Mouse (Mus musculus): ENCODE measurements at regions not wholly inside any gene's neighbourhood (a gene's known extent, or its start where the extent isn't known, plus 50 kb on each side); places are given as distances from the start of the nearest gene placed in this dataset.
A peak's percentile ranks its signal among the peaks of the same experiment; 100 is the strongest.

DNA sequence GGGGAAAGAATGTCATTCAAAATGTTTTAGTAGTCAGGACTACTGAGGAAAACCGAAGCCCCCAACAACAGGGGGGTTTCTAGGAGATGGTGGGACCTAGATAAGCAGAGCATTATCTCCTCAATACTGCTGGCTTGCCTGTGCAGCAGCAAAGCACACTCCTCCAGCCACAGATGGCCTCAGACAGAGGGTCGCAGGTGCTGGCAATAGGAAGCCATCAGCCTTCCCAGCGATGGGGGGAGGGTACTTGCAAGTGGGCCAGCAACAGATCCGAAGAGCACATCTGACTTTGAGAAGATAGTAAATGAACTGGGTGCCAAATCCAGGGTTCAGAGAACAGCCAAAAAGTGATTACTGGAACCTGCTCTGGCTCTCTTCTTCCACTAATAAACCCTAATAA lies 156.0 kb upstream of the Onecut1 start:
- 57% methylated on average over 4 of the region's 4 CpGs for WGBS
- Histone ChIP-seq H3K27ac (ENCODE audit: low read depth, low read length) (no peak overlapping the region), H3K9ac (no peak overlapping the region), H3K4me1 (ENCODE audit: insufficient read depth) (no peaks in the 10 kb centered on the region), H3K9me3 (ENCODE audit: low read length) (no peaks in the 10 kb centered on the region), H3K4me3 (ENCODE audit: low read depth, low read length) (no peak overlapping the region), H3K27me3 (ENCODE audit: insufficient read depth, low read length) (no peaks in the 10 kb centered on the region), H3K36me3 (ENCODE audit: insufficient read depth) (no peaks in the 10 kb centered on the region), H3K4me2 (ENCODE audit: low read depth) (no peak overlapping the region)
- DNase-seq (no peak), ATAC-seq (no peak)
- no peak for TF ChIP-seq CTCF (IDR thresholded peaks at IDR 0.05; ENCODE audit: low read depth)

DNA sequence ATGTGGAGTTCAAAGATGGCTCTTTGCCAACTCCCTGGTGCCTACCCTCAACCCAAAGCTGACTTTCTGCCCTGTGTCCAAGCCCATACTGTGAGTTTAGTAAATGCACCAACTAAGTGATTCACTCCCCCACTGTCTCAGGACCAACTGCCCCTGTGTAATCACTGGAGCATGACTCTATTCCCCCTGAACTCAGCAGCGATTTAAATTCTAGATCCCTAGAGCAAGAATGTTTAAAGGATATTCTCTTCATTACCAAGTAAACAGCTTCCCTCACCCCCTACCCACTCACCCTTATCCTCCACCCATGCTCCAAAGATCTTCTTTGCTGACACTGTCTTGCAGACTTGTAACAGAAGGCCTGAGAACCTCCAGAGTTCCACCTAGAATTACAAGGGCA lies 154.1 kb upstream of the Onecut1 start:
- Histone ChIP-seq H3K4me3 (ENCODE audit: low read depth, low read length) (no peak overlapping the region), H3K36me3 (ENCODE audit: insufficient read depth) (no peaks in the 10 kb centered on the region), H3K4me1 (ENCODE audit: insufficient read depth) (no peaks in the 10 kb centered on the region), H3K4me2 (ENCODE audit: low read depth) (no peak overlapping the region), H3K9ac (no peak overlapping the region), H3K27ac (ENCODE audit: low read depth, low read length) (no peak overlapping the region), H3K27me3 (ENCODE audit: insufficient read depth, low read length) (no peaks in the 10 kb centered on the region), H3K9me3 (ENCODE audit: low read length) (no peaks in the 10 kb centered on the region)
- WGBS, result 44% methylated on average over 1 of the region's 1 CpGs
- no peak for TF ChIP-seq CTCF (IDR thresholded peaks at IDR 0.05; ENCODE audit: low read depth)
- no peak for DNase-seq
- ATAC-seq, result no peak

DNA sequence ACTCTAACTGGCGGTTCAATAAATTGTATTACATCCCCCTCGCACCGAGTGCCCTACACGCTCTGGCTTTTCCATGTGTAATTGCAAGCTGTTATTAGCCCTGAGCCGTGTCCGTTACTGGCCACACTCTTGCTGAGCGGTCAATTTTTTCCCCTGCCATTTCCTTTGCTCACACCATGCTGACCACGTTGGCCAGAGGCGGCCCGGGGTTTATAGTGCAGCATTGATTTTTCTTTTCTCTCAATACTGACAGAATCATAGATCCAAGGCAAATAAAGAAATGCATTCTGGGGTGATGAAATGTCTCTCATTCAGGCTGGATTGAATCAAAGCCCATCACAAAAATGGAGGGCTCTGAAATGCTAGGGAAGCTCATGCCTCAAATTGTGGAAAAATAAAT lies 150.0 kb upstream of the Onecut1 start:
- H3K4me2 ChIP-seq (ENCODE audit: low read depth), result no peak overlapping the region
- DNase-seq (no peak), ATAC-seq (no peak)
- no peak overlapping the region for H3K4me3 ChIP-seq (ENCODE audit: low read depth, low read length)
- H3K9me3 ChIP-seq (ENCODE audit: low read length), result no peaks in the 10 kb centered on the region
- H3K4me1 ChIP-seq (ENCODE audit: insufficient read depth), result no peaks in the 10 kb centered on the region
- H3K36me3 ChIP-seq (ENCODE audit: insufficient read depth), result no peaks in the 10 kb centered on the region
- 93% methylated on average over 10 of the region's 10 CpGs for WGBS
- no peaks in the 10 kb centered on the region for H3K27me3 ChIP-seq (ENCODE audit: insufficient read depth, low read length)
- H3K9ac ChIP-seq, result no peak overlapping the region
- no peak for TF ChIP-seq CTCF (IDR thresholded peaks at IDR 0.05; ENCODE audit: low read depth)
- no peak overlapping the region for H3K27ac ChIP-seq (ENCODE audit: low read depth, low read length)

DNA sequence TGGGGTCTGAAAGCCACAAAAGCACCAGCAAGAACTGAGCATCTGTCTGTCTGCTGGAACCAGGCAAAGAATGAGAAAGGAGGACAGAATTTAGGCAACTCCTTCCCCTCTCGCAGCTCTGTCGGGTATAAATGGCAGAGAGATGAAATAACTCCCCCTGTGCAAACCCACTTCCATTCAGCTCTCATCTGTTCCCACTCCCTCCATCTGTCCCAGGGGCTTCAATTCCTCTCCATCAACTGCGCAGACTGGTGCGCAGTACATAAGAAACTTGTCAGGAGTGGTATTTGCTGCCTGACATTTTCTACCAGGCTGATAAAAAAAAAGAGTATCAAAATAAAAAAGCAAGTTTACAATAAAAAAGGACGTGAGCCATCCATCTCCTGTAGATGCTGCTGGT lies 129.3 kb upstream of the Onecut1 start:
- H3K36me3 ChIP-seq (ENCODE audit: insufficient read depth), result no peaks in the 10 kb centered on the region
- H3K9ac ChIP-seq, result no peak overlapping the region
- no peak for TF ChIP-seq CTCF (IDR thresholded peaks at IDR 0.05; ENCODE audit: low read depth)
- WGBS, result 80% methylated on average over 5 of the region's 5 CpGs
- H3K27ac ChIP-seq (ENCODE audit: low read depth, low read length), result no peak overlapping the region
- no peak overlapping the region for H3K4me3 ChIP-seq (ENCODE audit: low read depth, low read length)
- H3K4me2 ChIP-seq (ENCODE audit: low read depth), result no peak overlapping the region
- no peaks in the 10 kb centered on the region for H3K4me1 ChIP-seq (ENCODE audit: insufficient read depth)
- no peaks in the 10 kb centered on the region for H3K9me3 ChIP-seq (ENCODE audit: low read length)
- no peaks in the 10 kb centered on the region for H3K27me3 ChIP-seq (ENCODE audit: insufficient read depth, low read length)
- peak; percentile 8 for DNase-seq
- peak; percentile 47; the same call in 1 of the 2 replicates for ATAC-seq

DNA sequence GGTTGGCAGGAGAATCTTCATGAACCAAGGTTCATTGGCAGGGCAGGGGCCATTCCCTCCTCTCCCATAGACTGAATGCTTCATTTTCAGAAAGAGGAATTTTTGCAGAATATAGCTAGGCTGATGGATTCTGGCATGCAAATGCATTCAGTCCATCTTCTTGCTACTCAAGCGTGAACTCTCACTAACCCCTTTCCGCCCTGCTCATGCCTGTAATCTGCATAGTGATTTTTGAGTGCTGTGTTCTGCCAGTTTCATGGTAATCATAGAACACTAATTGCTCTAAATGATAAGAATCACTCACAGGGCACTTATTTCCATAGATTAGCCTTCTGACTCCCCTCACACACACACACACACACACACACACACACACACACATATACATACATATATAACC lies 119.8 kb upstream of the Onecut1 start:
- ATAC-seq, result peak; percentile 67; the same call in 1 of the 2 replicates
- no peak overlapping the region for H3K4me3 ChIP-seq (ENCODE audit: low read depth, low read length)

DNA sequence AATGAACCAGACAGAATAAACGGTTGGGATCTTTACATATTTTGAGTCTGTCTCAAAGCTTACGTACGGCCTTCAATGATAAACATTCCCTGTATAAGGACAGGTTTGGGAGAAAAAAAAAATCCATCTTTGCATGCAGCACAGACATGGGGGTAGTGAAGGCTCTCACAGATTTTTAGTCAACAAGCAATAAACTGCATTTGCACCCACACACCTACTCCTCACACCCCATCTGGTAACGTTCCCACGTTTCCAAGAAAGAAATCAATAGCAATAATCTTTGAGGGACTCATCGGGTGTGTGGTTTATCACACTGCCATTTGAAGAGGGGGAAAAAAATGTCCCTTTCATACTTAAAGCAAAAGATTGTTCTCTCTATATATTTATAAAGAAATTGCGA lies 113.8 kb upstream of the Onecut1 start:
- H3K4me2 ChIP-seq (ENCODE audit: low read depth), result no peak overlapping the region
- no peak overlapping the region for H3K27ac ChIP-seq (ENCODE audit: low read depth, low read length)
- no peak for ATAC-seq
- no peak for TF ChIP-seq CTCF (IDR thresholded peaks at IDR 0.05; ENCODE audit: low read depth)
- H3K9me3 ChIP-seq (ENCODE audit: low read length), result no peaks in the 10 kb centered on the region
- no peaks in the 10 kb centered on the region for H3K27me3 ChIP-seq (ENCODE audit: insufficient read depth, low read length)
- H3K4me1 ChIP-seq (ENCODE audit: insufficient read depth), result no peaks in the 10 kb centered on the region
- DNase-seq, result no peak
- no peaks in the 10 kb centered on the region for H3K36me3 ChIP-seq (ENCODE audit: insufficient read depth)
- H3K4me3 ChIP-seq (ENCODE audit: low read depth, low read length), result no peak overlapping the region
- H3K9ac ChIP-seq, result no peak overlapping the region
- WGBS, result 71% methylated on average over 7 of the region's 7 CpGs

More for the DNA sequence above, 119.8 kb upstream of the Onecut1 start:
- H3K27me3 ChIP-seq (ENCODE audit: insufficient read depth, low read length), result no peaks in the 10 kb centered on the region
- no peaks in the 10 kb centered on the region for H3K36me3 ChIP-seq (ENCODE audit: insufficient read depth)
- H3K4me1 ChIP-seq (ENCODE audit: insufficient read depth), result no peaks in the 10 kb centered on the region
- DNase-seq, result no peak
- no peak for TF ChIP-seq CTCF (IDR thresholded peaks at IDR 0.05; ENCODE audit: low read depth)
- 79% methylated on average over 2 of the region's 2 CpGs for WGBS
- H3K27ac ChIP-seq (ENCODE audit: low read depth, low read length), result no peak overlapping the region
- H3K9me3 ChIP-seq (ENCODE audit: low read length), result no peaks in the 10 kb centered on the region
- no peak overlapping the region for H3K9ac ChIP-seq
- H3K4me2 ChIP-seq (ENCODE audit: low read depth), result no peak overlapping the region

DNA sequence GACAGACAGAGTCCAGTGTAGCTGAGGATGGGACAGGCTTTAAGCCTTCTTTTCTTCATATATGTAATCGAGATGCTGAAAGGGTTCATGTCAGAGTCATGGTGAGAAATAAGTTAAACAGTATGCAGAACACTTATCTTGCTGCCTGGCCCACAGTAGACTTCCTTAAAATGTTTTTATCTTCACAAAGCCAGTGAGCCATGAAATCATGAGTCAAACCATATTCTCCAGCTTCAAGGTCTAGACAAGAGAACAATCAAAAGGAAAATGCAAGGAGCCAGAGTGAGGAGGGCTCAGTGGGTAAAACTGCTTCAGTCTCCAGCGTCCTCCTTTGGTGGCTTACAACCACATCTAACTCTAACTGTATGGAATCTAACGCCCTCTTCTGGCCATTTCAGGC lies 103.7 kb upstream of the Onecut1 start:
- DNase-seq (no peak), ATAC-seq (no peak)
- H3K4me1 ChIP-seq (ENCODE audit: insufficient read depth), result no peaks in the 10 kb centered on the region
- WGBS, result 72% methylated on average over 3 of the region's 3 CpGs
- no peak overlapping the region for H3K27ac ChIP-seq (ENCODE audit: low read depth, low read length)
- no peak overlapping the region for H3K9ac ChIP-seq
- H3K4me3 ChIP-seq (ENCODE audit: low read depth, low read length), result no peak overlapping the region
- H3K9me3 ChIP-seq (ENCODE audit: low read length), result no peaks in the 10 kb centered on the region
- no peaks in the 10 kb centered on the region for H3K27me3 ChIP-seq (ENCODE audit: insufficient read depth, low read length)
- no peak overlapping the region for H3K4me2 ChIP-seq (ENCODE audit: low read depth)
- TF ChIP-seq CTCF (IDR thresholded peaks at IDR 0.05; ENCODE audit: low read depth), result no peak
- H3K36me3 ChIP-seq (ENCODE audit: insufficient read depth), result no peaks in the 10 kb centered on the region

DNA sequence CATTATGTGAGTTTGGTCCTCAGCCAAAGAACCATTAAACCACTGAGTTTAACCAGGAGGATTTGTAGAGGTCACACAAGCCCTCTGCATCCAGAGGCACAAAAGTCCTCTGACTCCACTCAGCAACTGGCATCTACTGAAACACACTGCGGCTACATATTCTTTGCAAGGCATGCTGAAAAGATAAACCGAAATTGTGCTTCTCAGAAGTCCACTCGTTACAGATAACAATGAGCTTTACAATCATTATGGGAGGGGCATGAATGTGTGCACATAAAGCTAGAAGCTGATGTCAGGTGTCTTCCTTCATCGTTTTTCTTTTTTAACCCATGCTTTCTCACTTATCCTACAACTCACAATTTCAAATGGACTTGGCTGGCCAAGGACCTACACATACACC lies 102.8 kb upstream of the Onecut1 start:
- Histone ChIP-seq H3K27ac (ENCODE audit: low read depth, low read length) (no peak overlapping the region), H3K9ac (no peak overlapping the region), H3K4me3 (ENCODE audit: low read depth, low read length) (no peak overlapping the region), H3K9me3 (ENCODE audit: low read length) (no peaks in the 10 kb centered on the region), H3K4me1 (ENCODE audit: insufficient read depth) (no peaks in the 10 kb centered on the region), H3K4me2 (ENCODE audit: low read depth) (no peak overlapping the region), H3K27me3 (ENCODE audit: insufficient read depth, low read length) (no peaks in the 10 kb centered on the region), H3K36me3 (ENCODE audit: insufficient read depth) (no peaks in the 10 kb centered on the region)
- TF ChIP-seq CTCF (IDR thresholded peaks at IDR 0.05; ENCODE audit: low read depth), result no peak
- no peak for DNase-seq
- ATAC-seq, result no peak
- 90% methylated on average over 4 of the region's 4 CpGs for WGBS

Data from forebrain, postnatal 0 days (tissue).